Mouse (Mus musculus) erythroblast, adult 5-6 weeks (primary cell): ENCODE measurements around the gene Gpc4. TPM values are rescaled to one million over a fixed set of nuclear protein-coding genes. Genes with fewer than 3 reads are reported as not detected.

ENCODE experiments used
- ATAC-seq: replicated peaks from 2 replicates; pipeline ENCODE4 v1.8.0; 2016; ENCODE audit warnings: moderate number of reproducible peaks, mild to moderate bottlenecking, moderate TSS enrichment, inconsistent platforms; ENCODE audit not compliant: poor library complexity, low FRiP score, severe bottlenecking
- total RNA-seq, 2 experiments: library from RNA; stranded (forward) in 1 of 2; stranded (reverse) in 1 of 2; fragments of 150-400 nt in 1 of 2; fragments of 200-764, 138-1000 nt in 1 of 2; gene quantifications; 2 replicates each; pipeline versions ENCODE4 v1.2.3 to v1.2.4; 2015 to 2017; ENCODE audit warnings: low replicate concordance in 2 of 2

The Gpc4 gene
- total RNA-seq, 2 experiments from 2014 or later, result 3.0 to 6.1 TPM

DNA sequence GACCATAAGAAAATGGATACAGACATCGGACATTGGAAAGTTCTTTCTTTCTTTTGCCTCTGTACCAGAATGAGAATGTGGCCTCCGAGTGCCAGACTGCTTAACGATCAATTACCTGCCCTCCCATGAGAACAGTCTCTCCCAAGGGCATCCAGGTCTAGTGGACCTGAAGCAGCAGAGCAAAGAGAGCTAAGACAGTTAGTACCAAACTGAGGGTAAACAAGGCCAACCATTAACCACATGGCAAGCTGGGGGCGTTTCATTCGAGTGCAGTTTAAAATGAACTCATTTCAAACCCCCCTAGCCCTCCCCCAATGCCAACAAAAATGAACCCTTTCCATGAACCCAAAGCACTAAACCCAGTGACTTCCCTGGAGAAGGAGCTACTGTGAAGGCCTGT is 12.1 kb downstream of the Gpc4 start:
- ATAC-seq, result no peak

GRCm38 (mm10) chrX:52151555-52151954 is 13.5 kb downstream of the Gpc4 start:
- ATAC-seq, result no peak

DNA sequence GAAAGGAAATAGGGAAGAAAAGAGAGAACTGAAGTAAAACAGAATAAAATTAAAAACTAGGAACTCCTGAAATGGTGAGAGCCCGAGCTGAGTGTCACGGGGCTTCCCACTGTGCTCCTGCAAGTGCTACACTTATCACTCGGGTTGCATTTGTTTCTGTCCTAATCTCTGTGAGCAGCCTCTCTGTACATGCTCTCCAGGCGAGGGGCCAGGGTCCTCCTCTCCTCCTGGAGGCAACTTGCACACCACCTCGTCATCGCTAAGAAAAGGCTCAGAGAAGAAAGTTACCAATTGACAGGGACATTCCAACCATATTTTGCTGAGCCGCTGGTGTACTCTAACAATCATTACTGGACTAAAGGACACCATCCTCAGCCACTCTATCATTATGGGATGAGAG is 14.0 kb downstream of the Gpc4 start:
- ATAC-seq, result peak; percentile 77

DNA sequence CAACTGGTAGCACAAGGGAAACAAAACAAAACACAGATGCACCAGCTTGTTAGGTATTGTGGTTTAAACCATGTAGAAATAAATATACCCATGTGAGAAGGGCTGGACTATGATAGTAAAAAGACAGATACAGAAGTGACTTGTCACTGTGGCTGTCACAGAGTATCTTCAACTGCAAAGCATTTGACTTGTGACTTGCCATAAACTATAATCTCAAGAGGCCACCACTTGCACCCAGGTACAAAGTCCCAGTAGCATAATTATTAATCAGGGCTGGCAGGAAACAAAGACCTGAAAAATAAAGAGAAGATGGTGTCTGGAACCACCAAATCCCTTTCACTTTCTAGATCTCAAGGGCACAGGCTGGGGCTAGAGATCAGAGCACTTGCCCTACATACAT is 19.5 kb downstream of the Gpc4 start:
- ATAC-seq, result no peak

DNA sequence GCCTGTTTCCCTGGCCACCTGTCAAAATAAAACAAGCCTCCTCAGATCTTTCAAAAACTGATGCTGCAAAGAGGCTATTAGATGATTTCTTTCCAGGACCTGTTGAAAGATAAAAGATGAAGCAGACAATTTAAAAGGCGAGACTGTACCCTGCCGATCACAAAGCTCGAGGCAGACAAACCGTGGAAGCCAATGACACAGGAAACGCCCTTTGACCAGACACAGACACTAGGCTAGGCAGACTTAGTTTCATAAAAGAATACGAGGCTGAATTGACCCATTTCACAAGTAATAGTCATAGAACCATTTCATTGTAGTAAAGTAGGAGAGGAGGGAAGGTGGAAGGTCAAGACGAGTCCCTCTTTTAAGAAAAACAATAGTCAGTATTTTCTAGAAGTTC is 20.6 kb downstream of the Gpc4 start:
- ATAC-seq, result no peak

- no peak for ATAC-seq
These were observed 24.7 kb downstream of the Gpc4 start for GRCm38 (mm10) chrX:52140316-52140715.

- no peak for ATAC-seq
These were observed 26.5 kb downstream of the Gpc4 start for GRCm38 (mm10) chrX:52138461-52139075.

DNA sequence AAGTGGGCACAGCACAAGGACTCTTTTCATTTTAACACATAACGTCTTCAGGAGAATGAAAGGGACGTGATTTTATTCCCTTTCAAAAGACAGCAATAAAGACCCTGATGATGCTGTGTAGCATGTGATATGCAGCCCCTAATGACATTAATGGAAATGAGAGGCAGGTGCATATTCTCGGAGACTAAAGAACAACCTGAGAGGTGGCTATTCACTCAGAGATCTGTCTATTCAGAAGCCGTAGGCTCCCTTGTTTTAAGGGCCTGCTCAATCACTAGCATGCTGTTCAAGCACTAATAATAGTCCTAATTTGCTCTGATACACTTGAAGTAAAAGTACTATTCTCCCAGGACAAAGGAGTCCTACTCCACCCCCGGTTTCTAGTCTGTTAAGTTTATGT is 27.0 kb downstream of the Gpc4 start:
- ATAC-seq, result no peak

DNA sequence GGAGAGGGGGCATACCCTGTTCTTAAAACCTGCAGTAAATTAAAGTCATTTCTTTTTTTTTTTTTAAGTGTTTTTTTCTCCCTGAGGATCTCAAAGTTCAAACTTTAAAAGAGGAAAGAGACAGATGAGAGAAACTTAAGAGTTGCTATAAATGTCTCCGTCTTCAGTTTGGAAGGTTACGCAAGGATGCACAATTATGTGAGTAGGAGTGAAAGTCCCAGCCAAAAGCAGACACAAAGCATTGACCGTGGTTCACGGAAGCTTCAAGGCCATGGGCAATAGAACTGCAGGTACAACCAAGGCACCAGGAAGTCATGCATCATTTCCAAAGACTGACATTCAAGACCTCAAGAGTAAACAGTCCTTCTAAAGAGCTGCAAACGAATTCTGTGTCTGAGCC is 28.5 kb downstream of the Gpc4 start:
- ATAC-seq, result no peak

- no peak for ATAC-seq
These were observed 35.4 kb downstream of the Gpc4 start for GRCm38 (mm10) chrX:52129604-52130003.

- no peak for ATAC-seq
These were observed 36.3 kb downstream of the Gpc4 start for GRCm38 (mm10) chrX:52128794-52129193.

GRCm38 (mm10) chrX:52113651-52114050 is 51.4 kb downstream of the Gpc4 start:
- peak; percentile 86 for ATAC-seq

DNA sequence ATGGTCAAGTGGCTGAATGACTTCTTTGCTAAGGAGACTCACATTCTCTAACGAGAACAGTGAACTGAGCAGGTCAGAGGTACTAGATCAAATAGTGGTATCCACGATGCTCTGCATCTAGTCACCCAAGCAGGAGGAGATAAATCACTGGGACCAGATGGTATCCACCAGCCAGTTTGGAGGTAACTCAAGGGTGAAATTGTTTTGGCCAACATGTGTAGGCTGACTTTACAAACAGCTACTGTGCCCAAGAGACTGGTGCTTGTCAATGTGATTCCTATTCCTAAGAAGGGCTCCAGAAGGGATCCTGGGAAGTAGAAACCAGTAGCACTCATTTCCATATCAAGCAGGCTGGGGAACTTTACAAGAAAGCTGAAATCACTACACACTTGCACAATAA is 55.4 kb downstream of the Gpc4 start:
- ATAC-seq, result no peak

DNA sequence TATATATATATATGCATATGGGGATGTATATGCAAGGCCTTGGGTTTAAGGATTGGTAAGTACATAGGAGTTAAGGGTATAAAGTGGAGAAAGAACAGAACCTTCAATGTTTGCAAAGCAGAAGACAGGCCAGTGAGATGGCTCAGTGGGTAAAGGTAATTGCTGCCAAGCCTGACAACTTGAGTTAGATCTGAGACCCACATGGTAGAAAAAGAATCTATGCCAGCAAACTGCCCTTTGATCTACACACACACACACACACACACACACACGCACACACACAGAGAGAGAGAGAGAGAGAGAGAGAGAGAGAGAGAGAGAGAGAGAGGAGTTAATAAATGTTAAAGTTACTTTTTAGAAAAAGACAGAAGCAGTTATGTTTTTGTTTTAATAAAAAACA is 56.1 kb downstream of the Gpc4 start:
- ATAC-seq, result no peak

DNA sequence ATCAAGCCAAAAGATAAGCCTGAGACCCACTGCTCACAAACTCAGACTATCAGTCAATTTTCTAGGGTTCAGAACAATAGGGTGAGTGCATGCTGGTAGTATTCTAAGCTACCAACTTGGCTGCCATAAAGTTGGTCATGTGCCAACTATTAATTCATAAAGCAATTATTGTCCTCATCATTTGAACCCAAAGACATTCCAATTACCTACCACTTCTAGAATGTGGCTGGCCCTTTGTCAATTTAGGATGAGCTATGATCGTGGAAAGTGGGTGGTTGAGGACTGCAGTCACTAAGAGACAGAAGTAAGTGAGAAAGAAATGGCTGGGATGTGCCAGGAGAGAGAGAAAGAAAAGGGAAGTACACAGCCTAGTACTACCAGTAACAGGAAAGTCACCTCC is 61.3 kb downstream of the Gpc4 start:
- no peak for ATAC-seq

- peak; percentile 25; the same call in 1 of the 2 replicates for ATAC-seq
These were observed 63.1 kb downstream of the Gpc4 start for GRCm38 (mm10) chrX:52101940-52102339.

GRCm38 (mm10) chrX:52101445-52101844 is 63.6 kb downstream of the Gpc4 start:
- peak; percentile 43; the same call in 1 of the 2 replicates for ATAC-seq

DNA sequence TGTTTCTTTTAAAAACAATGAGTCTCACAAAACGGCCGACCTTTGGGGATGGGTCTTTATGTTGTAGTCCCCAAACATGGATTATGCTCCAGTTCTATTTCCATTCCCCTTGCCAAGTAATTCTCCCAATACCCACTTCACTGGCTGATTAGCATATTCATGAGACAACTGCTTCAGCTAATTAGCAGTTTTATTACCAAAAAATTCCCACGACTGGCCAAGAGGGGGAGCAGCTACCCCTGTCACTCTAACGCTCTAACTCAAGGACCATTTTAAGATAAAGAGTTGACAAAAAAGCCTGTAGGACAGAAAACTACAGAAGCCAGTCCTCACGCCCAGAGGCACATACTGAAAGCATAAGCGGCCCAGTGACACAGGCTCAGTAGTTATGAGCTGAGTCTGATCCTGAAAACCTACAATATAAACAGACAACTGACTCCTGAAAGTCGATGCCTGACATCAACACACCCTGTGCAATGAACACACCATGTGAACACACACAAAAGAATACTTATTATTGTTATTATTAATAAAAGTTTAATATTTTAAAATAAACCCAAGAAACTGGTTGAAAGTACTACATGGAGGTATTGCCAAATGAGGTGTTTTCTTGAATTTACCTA is 77.2 kb downstream of the Gpc4 start:
- ATAC-seq, result peak; percentile 73

- no peak for ATAC-seq
These were observed 78.0 kb downstream of the Gpc4 start for GRCm38 (mm10) chrX:52086885-52087573.

GRCm38 (mm10) chrX:52083557-52083956 is 81.5 kb downstream of the Gpc4 start:
- ATAC-seq, result no peak

- no peak for ATAC-seq
These were observed 92.6 kb downstream of the Gpc4 start for GRCm38 (mm10) chrX:52072410-52072809.
